7 mouse cellular contexts compared by ENCODE assay signal in the genomic region with DNA sequence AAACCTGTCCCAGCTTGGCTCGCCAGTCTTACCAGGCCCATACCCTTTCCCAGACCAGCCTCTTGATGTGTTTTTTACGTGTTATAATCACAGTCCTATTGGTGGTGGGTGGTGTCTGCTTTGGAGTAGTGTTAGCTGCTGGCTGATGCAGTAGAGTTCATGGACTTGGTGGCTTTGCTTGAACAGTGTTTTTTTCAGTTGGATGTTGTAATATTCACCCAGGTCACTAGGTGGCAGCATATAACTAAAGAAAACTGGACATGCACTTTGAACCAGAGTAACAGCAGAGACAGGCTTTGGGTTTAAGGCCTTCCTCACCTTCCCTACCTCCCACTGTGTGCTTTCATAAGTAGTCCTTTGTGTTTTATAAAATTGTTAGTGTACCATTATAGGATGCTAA. TPM values are rescaled to one million over a fixed set of nuclear protein-coding genes. Genes with fewer than 3 reads are reported as not detected.
DNase-seq lines count a peak whose midpoint lies in the region; ATAC-seq and TF ChIP-seq lines count a peak whose summit lies in the region.

No protein-coding gene starts in this region.

- no peak overlapping the region for H3K27ac ChIP-seq in forebrain, embryonic 13.5 days
- no peak overlapping the region for H3K27ac ChIP-seq in kidney, embryonic 15.5 days
- H3K27ac ChIP-seq in liver, postnatal 0 days (ENCODE audit: low read depth) = no peak overlapping the region

- no peak overlapping the region for H3K9ac ChIP-seq in forebrain, embryonic 13.5 days
- H3K9ac ChIP-seq in kidney, embryonic 15.5 days = no peak overlapping the region
- no peak overlapping the region for H3K9ac ChIP-seq in liver, postnatal 0 days (replicated peaks)

- H3K9me3 ChIP-seq in forebrain, embryonic 13.5 days (replicated peaks) = no peaks in the 10 kb centered on the region
- H3K9me3 ChIP-seq in kidney, embryonic 15.5 days (replicated peaks) = no peaks in the 10 kb centered on the region
- no peaks in the 10 kb centered on the region for H3K9me3 ChIP-seq in liver, postnatal 0 days (ENCODE audit: low read length)

- TF ChIP-seq EP300 in liver, postnatal 0 days (IDR thresholded peaks at IDR 0.05; ENCODE audit: low read depth) = no peak

- no peak overlapping the region for H3K4me3 ChIP-seq in forebrain, embryonic 13.5 days
- H3K4me3 ChIP-seq in kidney, embryonic 15.5 days (replicated peaks) = no peak overlapping the region
- H3K4me3 ChIP-seq in liver, postnatal 0 days (ENCODE audit: low read depth, low read length) = no peak overlapping the region

- no peaks in the 10 kb centered on the region for H3K4me1 ChIP-seq in forebrain, embryonic 13.5 days
- no peaks in the 10 kb centered on the region for H3K4me1 ChIP-seq in kidney, embryonic 15.5 days
- no peaks in the 10 kb centered on the region for H3K4me1 ChIP-seq in liver, postnatal 0 days (ENCODE audit: insufficient read depth)

- H3K4me2 ChIP-seq in forebrain, embryonic 13.5 days = no peak overlapping the region
- H3K4me2 ChIP-seq in kidney, embryonic 15.5 days = no peak overlapping the region
- no peak overlapping the region for H3K4me2 ChIP-seq in liver, postnatal 0 days (ENCODE audit: low read depth, low read length)

- peak; percentile 29 for DNase-seq in urinary bladder, postnatal 25 days (ENCODE audit: low spot score)
- no peak for DNase-seq in urinary bladder, adult 2 months (ENCODE audit: low spot score)
- peak; percentile 51 for DNase-seq in c-Kit-negative CD71-positive TER-119-positive erythroid progenitor cells, embryonic 14.5 days (ENCODE audit: low read depth, low spot score)
- peak; percentile 39 for DNase-seq in liver, postnatal 0 days
- DNase-seq in retina, embryonic 14.5 days (ENCODE audit: low spot score) = peak; percentile 84

- peaks cover 74% of the 10 kb centered on the region for H3K36me3 ChIP-seq in forebrain, embryonic 13.5 days (ENCODE audit: poor library complexity, severe bottlenecking)
- peaks cover 78% of the 10 kb centered on the region for H3K36me3 ChIP-seq in kidney, embryonic 15.5 days
- peaks cover 54% of the 10 kb centered on the region for H3K36me3 ChIP-seq in liver, postnatal 0 days (replicated peaks; ENCODE audit: insufficient read depth, low read length)

- WGBS in forebrain, embryonic 13.5 days = 49% methylated on average over 2 of the region's 2 CpGs
- 50% methylated on average over 2 of the region's 2 CpGs for WGBS in kidney, embryonic 15.5 days
- 39% methylated on average over 2 of the region's 2 CpGs for WGBS in liver, postnatal 0 days (ENCODE audit: insufficient replicate concordance)

- ATAC-seq in forebrain, embryonic 13.5 days = peak; percentile 45; the same call in 1 of the 2 replicates
- 0 out of 2 replicates have a peak, but pooled peaks have one; percentile 22 for ATAC-seq in kidney, embryonic 15.5 days (replicated peaks; ENCODE audit: low FRiP score)
- ATAC-seq in liver, postnatal 0 days = peak; percentile 72

- peak; percentile 78 for TF ChIP-seq CTCF in liver, postnatal 0 days (IDR thresholded peaks at IDR 0.05; ENCODE audit: low read depth)

- H3K27me3 ChIP-seq in forebrain, embryonic 13.5 days = no peaks in the 10 kb centered on the region
- no peaks in the 10 kb centered on the region for H3K27me3 ChIP-seq in kidney, embryonic 15.5 days
- no peaks in the 10 kb centered on the region for H3K27me3 ChIP-seq in liver, postnatal 0 days (ENCODE audit: insufficient read depth, low read length)

RNA-seq across cellular contexts. Expression of a gene that starts 17.2 kb away (rescaled TPM):
- polyA plus RNA-seq in urinary bladder, adult 2 months (2012; rRNA removed) = 14.8 and 19.9 TPM in 2 replicates
- 51.1 and 57.7 TPM in 2 replicates for polyA plus RNA-seq in forebrain, embryonic 13.5 days (2015; fragmentation: Nextera tagmentation; extraction: Ambion mirVana)
- polyA plus RNA-seq in kidney, embryonic 15.5 days (2015; fragmentation: Nextera tagmentation; extraction: Ambion mirVana) = 39.0 and 39.5 TPM in 2 replicates
- polyA plus RNA-seq in liver, postnatal 0 days (2015; fragmentation: Nextera tagmentation; extraction: Ambion mirVana) = 14.1 and 14.2 TPM in 2 replicates

RNA-seq across cellular contexts. Expression of a gene that starts 17.3 kb away (rescaled TPM):
- polyA plus RNA-seq in urinary bladder, adult 2 months (2012; rRNA removed) = 81.8 and 82.6 TPM in 2 replicates
- polyA plus RNA-seq in forebrain, embryonic 13.5 days (2015; fragmentation: Nextera tagmentation; extraction: Ambion mirVana) = 49.3 and 55.3 TPM in 2 replicates
- polyA plus RNA-seq in kidney, embryonic 15.5 days (2015; fragmentation: Nextera tagmentation; extraction: Ambion mirVana) = 88.9 and 90.9 TPM in 2 replicates
- polyA plus RNA-seq in liver, postnatal 0 days (2015; fragmentation: Nextera tagmentation; extraction: Ambion mirVana) = 78.9 and 80.8 TPM in 2 replicates

RNA-seq across cellular contexts. Expression of a gene that starts 22.3 kb away (rescaled TPM):
- polyA plus RNA-seq in urinary bladder, adult 2 months (2012; rRNA removed) = 0.28 and 0.44 TPM in 2 replicates
- polyA plus RNA-seq in forebrain, embryonic 13.5 days (2015; fragmentation: Nextera tagmentation; extraction: Ambion mirVana) = 0.06 TPM in 1 of 2 replicates, not detected in the other
- 0.14 TPM in 2 replicates for polyA plus RNA-seq in kidney, embryonic 15.5 days (2015; fragmentation: Nextera tagmentation; extraction: Ambion mirVana)
- 0.70 and 0.82 TPM in 2 replicates for polyA plus RNA-seq in liver, postnatal 0 days (2015; fragmentation: Nextera tagmentation; extraction: Ambion mirVana)

Comparison
In these comparisons a context has a peak if more than half of its experiments do, and no peak if none do; other contexts are left out.
1. ATAC-seq: peak in every context shown above with its lines; median percentile 72 in liver, postnatal 0 days; 45 in forebrain, embryonic 13.5 days; 22 in kidney, embryonic 15.5 days.